Mouse (Mus musculus) C2C12 (cell line): ENCODE results near the gene Dmrtb1.

Source experiments
- CEBPB ChIP-seq: IDR thresholded peaks from one replicate; pipeline ENCODE4 v1.6.1; 2011; ENCODE audit warnings: low read depth, mild to moderate bottlenecking, control low read depth, moderate library complexity
- CTCF ChIP-seq: IDR thresholded peaks from one replicate; pipeline ENCODE4 v1.5.1; 2011; ENCODE audit not compliant: control insufficient read depth, insufficient read depth, insufficient read length
- MAX ChIP-seq: IDR thresholded peaks from one replicate; pipeline ENCODE4 v1.6.1; 2011; ENCODE audit warnings: mild to moderate bottlenecking, control low read depth
- MYOD1 ChIP-seq: IDR thresholded peaks from one replicate; pipeline ENCODE4 v1.6.1; 2011; ENCODE audit warnings: low read depth; ENCODE audit not compliant: control insufficient read depth, insufficient read length
- MYOG ChIP-seq: IDR thresholded peaks from one replicate; pipeline ENCODE4 v1.6.1; 2011; ENCODE audit not compliant: control insufficient read depth, insufficient read length; ENCODE audit errors: extremely low read depth
- USF1 ChIP-seq: IDR thresholded peaks from one replicate; pipeline ENCODE4 v1.6.1; 2011; ENCODE audit warnings: low read depth, mild to moderate bottlenecking, control low read depth, moderate library complexity

GRCm38 (mm10) chr4:107653280-107653643 is 30.8 kb downstream of the Dmrtb1 start:
- TF ChIP-seq CTCF (no peak), MAX (no peak), USF1 (no peak), MYOG (no peak), MYOD1 (no peak), CEBPB (no peak)
